Comparison of ENCODE assay signal across 9 mouse cellular contexts in the genomic region with DNA sequence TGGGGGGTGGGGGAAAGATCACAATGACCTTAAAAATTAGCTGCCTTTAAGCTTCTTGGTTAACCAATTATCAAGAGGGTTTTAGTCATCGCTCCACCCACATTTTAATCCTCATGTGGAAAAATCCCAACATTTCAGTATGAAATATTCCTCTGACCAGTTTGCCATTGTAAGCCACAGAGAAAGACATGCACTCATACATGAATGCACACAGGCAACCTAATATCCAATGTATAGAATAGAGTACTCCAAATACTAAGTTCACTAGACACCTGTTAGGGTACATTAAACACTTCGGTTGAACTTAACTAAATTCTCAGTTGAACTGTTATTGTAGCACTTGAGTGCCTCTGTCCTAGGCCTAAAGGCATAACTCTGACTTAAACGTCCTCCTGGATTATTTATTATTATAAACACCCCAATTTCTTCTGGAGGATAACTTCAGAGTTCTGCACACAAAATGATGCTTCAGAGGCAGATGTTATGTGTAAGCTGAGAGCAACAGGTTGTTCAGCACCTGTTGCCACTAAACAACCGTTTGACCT. TPM values are rescaled to one million over a fixed set of nuclear protein-coding genes. Genes with fewer than 3 reads are reported as not detected.
DNase-seq lines count a peak whose midpoint lies in the region; ATAC-seq and TF ChIP-seq lines count a peak whose summit lies in the region.
"Had no signal": no experiment of that assay in that cellular context is flagged by ENCODE, and none has a peak within 500 bp of the region (broad histone marks: within the 10 kb centered on the region; RNA-seq: fewer than 3 reads in every experiment).

No protein-coding gene starts in this region.

- no peaks in the 10 kb centered on the region for H3K36me3 ChIP-seq in forebrain, embryonic 11.5 days (ENCODE audit: control insufficient read depth, insufficient read depth, low read length)
- 0 out of 2 replicates have a peak, but pooled peaks cover 2% of the 10 kb centered on the region for H3K36me3 ChIP-seq in limb, embryonic 10.5 days
- H3K36me3 ChIP-seq in neural tube, embryonic 13.5 days, result no peaks in the 10 kb centered on the region

- no peak for ATAC-seq in forebrain, embryonic 11.5 days (replicated peaks; ENCODE audit: low FRiP score)
- no peak for ATAC-seq in neural tube, embryonic 13.5 days (ENCODE audit: low read depth)

- H3K4me3 ChIP-seq in layer of hippocampus, adult 2 months, result peak overlapping the region; percentile 86
- peak overlapping the region; percentile 88; the same call in 1 of the 2 replicates for H3K4me3 ChIP-seq in forebrain, embryonic 11.5 days (ENCODE audit: low read depth, low read length)
- peak overlapping the region; percentile 97 for H3K4me3 ChIP-seq in limb, embryonic 10.5 days
- H3K4me3 ChIP-seq in neural tube, embryonic 13.5 days, result peak overlapping the region; percentile 79

- DNase-seq in layer of hippocampus, adult 2 months (ENCODE audit: low spot score in 2 of 2), result no peak
- no peak for DNase-seq in layer of hippocampus, adult 11-12 months (ENCODE audit: low spot score)
- no peak for DNase-seq in forebrain, embryonic 11.5 days (ENCODE audit: low spot score)
- no peak for DNase-seq in limb, embryonic 10.5 days (ENCODE audit: low spot score)
- no peak for DNase-seq in gastrocnemius, adult 18-20 months (ENCODE audit: low spot score)
- DNase-seq in gastrocnemius, adult 8-10 months (ENCODE audit: low spot score in 2 of 2), result no peak
- no peak for DNase-seq in right cerebral cortex, postnatal 36 days (ENCODE audit: low spot score in 2 of 2)
- DNase-seq: thymus, adult 18-20 months had no signal

- TF ChIP-seq CTCF in layer of hippocampus, adult 2 months (conservative IDR thresholded peaks at IDR 0.05), result no peak

- H3K4me2 ChIP-seq in forebrain, embryonic 11.5 days (ENCODE audit: low read depth, low read length, severe bottlenecking), result peak overlapping the region; percentile 64
- peak overlapping the region; percentile 72 for H3K4me2 ChIP-seq in neural tube, embryonic 13.5 days

- H3K9me3 ChIP-seq in forebrain, embryonic 11.5 days (ENCODE audit: control insufficient read depth, low read length), result no peaks in the 10 kb centered on the region
- no peaks in the 10 kb centered on the region for H3K9me3 ChIP-seq in limb, embryonic 10.5 days (replicated peaks)
- H3K9me3 ChIP-seq in neural tube, embryonic 13.5 days, result no peaks in the 10 kb centered on the region

- H3K4me1 ChIP-seq in forebrain, embryonic 11.5 days (replicated peaks; ENCODE audit: control insufficient read depth, insufficient read depth, low read length), result peaks cover 32% of the 10 kb centered on the region
- H3K4me1 ChIP-seq in limb, embryonic 10.5 days, result peaks cover 75% of the 10 kb centered on the region
- H3K4me1 ChIP-seq in neural tube, embryonic 13.5 days (replicated peaks), result peaks cover 70% of the 10 kb centered on the region

- H3K27me3 ChIP-seq in forebrain, embryonic 11.5 days (ENCODE audit: control insufficient read depth, insufficient read depth, low read length), result no peaks in the 10 kb centered on the region
- peaks cover 7% of the 10 kb centered on the region; the same call in 1 of the 2 replicates for H3K27me3 ChIP-seq in limb, embryonic 10.5 days (ENCODE audit: low read depth, poor library complexity, severe bottlenecking)
- H3K27me3 ChIP-seq in neural tube, embryonic 13.5 days, result no peaks in the 10 kb centered on the region; the same call in 1 of the 2 replicates

- no peak overlapping the region; the same call in 1 of the 2 replicates for H3K9ac ChIP-seq in forebrain, embryonic 11.5 days (ENCODE audit: low read length)
- H3K9ac ChIP-seq in neural tube, embryonic 13.5 days, result peak overlapping the region; percentile 92; the same call in 1 of the 2 replicates

- peak overlapping the region; percentile 100 for H3K27ac ChIP-seq in layer of hippocampus, adult 2 months
- no peak overlapping the region for H3K27ac ChIP-seq in forebrain, embryonic 11.5 days (ENCODE audit: low read depth, low read length)
- H3K27ac ChIP-seq in limb, embryonic 10.5 days, result no peak overlapping the region
- no peak overlapping the region for H3K27ac ChIP-seq in neural tube, embryonic 13.5 days (replicated peaks)

- WGBS in forebrain, embryonic 11.5 days, result 77% methylated on average over 4 of the region's 4 CpGs
- 81% methylated on average over 4 of the region's 4 CpGs for WGBS in limb, embryonic 10.5 days
- 72% methylated on average over 4 of the region's 4 CpGs for WGBS in neural tube, embryonic 13.5 days

RNA-seq across cellular contexts. Expression of a gene that starts 1.9 kb away (rescaled TPM):
- total RNA-seq in layer of hippocampus, adult 2 months (2021), result 100 to 1,000 TPM; 476 to 506 TPM
- polyA plus RNA-seq in forebrain, embryonic 11.5 days (2014; fragmentation: Nextera tagmentation; extraction: Ambion mirVana), result 121 and 122 TPM in 2 replicates
- 47.7 and 53.7 TPM in 2 replicates for polyA plus RNA-seq in limb, embryonic 10.5 days (2016; fragmentation: Nextera tagmentation; extraction: Ambion mirVana)
- 66.4 and 69.5 TPM in 2 replicates for polyA plus RNA-seq in neural tube, embryonic 13.5 days (2015; fragmentation: Nextera tagmentation; extraction: Ambion mirVana)
- 100 to 1,000 TPM in 1 of 2 experiments, 10 to 100 TPM in 1; 59.0 to 119 TPM for total RNA-seq in gastrocnemius, adult 18-20 months (2021)
- 10 to 100 TPM; 75.7 to 99.5 (median 84.9) TPM for total RNA-seq in gastrocnemius, adult 8-10 months (2022)
